Mouse (Mus musculus) bone marrow, adult 2 months (tissue): ENCODE measurements around the gene Trim72. TPM values are rescaled to one million over a fixed set of nuclear protein-coding genes. Genes with fewer than 3 reads are reported as not detected.

Experiments
- H3K27ac ChIP-seq: fragments of 200-500 bp; 2 replicates; pipeline ENCODE4 v1.5.1; 2012; ENCODE audit warnings: low read depth, mild to moderate bottlenecking, control low read depth, inconsistent platforms, low read length; ENCODE audit not compliant: control insufficient read depth, poor library complexity, insufficient read depth
- H3K4me1 ChIP-seq: fragments of 200-500 bp; 2 replicates; pipeline ENCODE4 v1.6.1; 2011; ENCODE audit warnings: low read length; ENCODE audit not compliant: control insufficient read depth, insufficient read depth
- H3K4me3 ChIP-seq: fragments of 200-500 bp; replicated peaks from 2 replicates; pipeline ENCODE3; 2011; ENCODE audit warnings: mild to moderate bottlenecking, low read depth, low read length, control low read depth; ENCODE audit not compliant: control insufficient read depth
- CTCF ChIP-seq: fragments of 200-500 bp; IDR thresholded peaks from 2 replicates; pipeline ENCODE4 v1.5.1; 2011; ENCODE audit warnings: low read length, control low read depth; ENCODE audit not compliant: control insufficient read depth, insufficient read depth
- POLR2A ChIP-seq: fragments of 200-500 bp; IDR thresholded peaks from 2 replicates; pipeline ENCODE4 v1.6.1; 2011; ENCODE audit warnings: low read depth, mild to moderate bottlenecking, control low read depth, low read length, borderline replicate concordance; ENCODE audit not compliant: control insufficient read depth
- WGBS: fragments of 180-500 bp; shearing (Covaris S2); methylation state at CpG from one replicate; pipeline ENCODE4 v1.1.7; 2018; 5-methylcytosine and 5-hydroxymethylcytosine counted together
- polyA plus RNA-seq: library from polyadenylated mRNA; stranded (reverse); fragments of >200 nt; gene quantifications from 2 replicates; pipeline ENCODE4 v1.2.4, GENCODE M21; 2011; ENCODE audit warnings: low replicate concordance; ENCODE audit not compliant: missing spikeins, insufficient read depth, insufficient read length

Gene Trim72
- polyA plus RNA-seq, 1 experiment, result 1.1 TPM

- H3K4me1 ChIP-seq, result peaks cover 1% of the 10 kb centered on the region; the same call in 1 of the 2 replicates
- no peak for TF ChIP-seq CTCF
- TF ChIP-seq POLR2A, result no peak
- H3K27ac ChIP-seq, result no peak overlapping the region
- no peak overlapping the region for H3K4me3 ChIP-seq
- 31% methylated on average over 2 of the region's 2 CpGs for WGBS
Measured at GRCm38 (mm10) chr7:128019187-128019586, 15.4 kb downstream of the Trim72 start.

- Histone ChIP-seq H3K27ac (no peak overlapping the region), H3K4me3 (no peak overlapping the region), H3K4me1 (peaks cover 3% of the 10 kb centered on the region)
- 66% methylated on average over 8 of the region's 8 CpGs for WGBS
- TF ChIP-seq POLR2A (no peak), CTCF (peak; percentile 36; the same call in 1 of the 2 replicates)
Measured at GRCm38 (mm10) chr7:128022974-128023373, 19.2 kb downstream of the Trim72 start.

- WGBS, result 86% methylated on average over 4 of the region's 4 CpGs
Measured at GRCm38 (mm10) chr7:128023565-128023964, 19.8 kb downstream of the Trim72 start.

GRCm38 (mm10) chr7:128024364-128024763 lies 20.6 kb downstream of the Trim72 start:
- TF ChIP-seq CTCF, result no peak
- TF ChIP-seq POLR2A, result no peak
- peak overlapping the region; percentile 32; the same call in 1 of the 2 replicates for H3K27ac ChIP-seq
- no peak overlapping the region for H3K4me3 ChIP-seq
- H3K4me1 ChIP-seq, result peaks cover 3% of the 10 kb centered on the region
- WGBS, result 54% methylated on average over 9 of the region's 9 CpGs

More at GRCm38 (mm10) chr7:128023565-128023964, 19.8 kb downstream of the Trim72 start:
- H3K27ac ChIP-seq, result no peak overlapping the region
- H3K4me3 ChIP-seq, result no peak overlapping the region
- H3K4me1 ChIP-seq, result peaks cover 3% of the 10 kb centered on the region
- TF ChIP-seq CTCF (no peak), POLR2A (no peak)

- Histone ChIP-seq H3K4me1 (peaks cover 3% of the 10 kb centered on the region), H3K4me3 (no peak overlapping the region), H3K27ac (peak overlapping the region; percentile 20; the same call in 1 of the 2 replicates)
- TF ChIP-seq POLR2A, result no peak
- TF ChIP-seq CTCF, result no peak
- 76% methylated on average over 4 of the region's 4 CpGs for WGBS
Measured at GRCm38 (mm10) chr7:128024932-128025331, 21.2 kb downstream of the Trim72 start.

- peaks cover 3% of the 10 kb centered on the region for H3K4me1 ChIP-seq
- WGBS, result 47% methylated on average over 4 of the region's 4 CpGs
- H3K4me3 ChIP-seq, result no peak overlapping the region
- H3K27ac ChIP-seq, result no peak overlapping the region
- no peak for TF ChIP-seq CTCF
- TF ChIP-seq POLR2A, result no peak
Measured at GRCm38 (mm10) chr7:128025381-128025780, 21.6 kb downstream of the Trim72 start.

- WGBS, result 76% methylated on average over 9 of the region's 9 CpGs
- no peak overlapping the region for H3K27ac ChIP-seq
- H3K4me3 ChIP-seq, result no peak overlapping the region
- TF ChIP-seq POLR2A (no peak), CTCF (no peak)
- no peaks in the 10 kb centered on the region; the same call in 1 of the 2 replicates for H3K4me1 ChIP-seq
Measured at GRCm38 (mm10) chr7:128031403-128031976, 27.7 kb downstream of the Trim72 start.

GRCm38 (mm10) chr7:128032290-128032988 lies 28.7 kb downstream of the Trim72 start:
- no peak overlapping the region for H3K4me3 ChIP-seq
- H3K4me1 ChIP-seq, result no peaks in the 10 kb centered on the region; the same call in 1 of the 2 replicates
- TF ChIP-seq CTCF, result no peak
- no peak for TF ChIP-seq POLR2A
- H3K27ac ChIP-seq, result no peak overlapping the region
- WGBS, result 85% methylated on average over 5 of the region's 5 CpGs
